Mouse (Mus musculus) ES-Bruce4 (cell line): ENCODE data around the gene Fam19a5. TPM values are rescaled to one million over a fixed set of nuclear protein-coding genes. Genes with fewer than 3 reads are reported as not detected.

Source experiments
- H3K27ac ChIP-seq: 2 replicates; pipeline ENCODE4 v1.5.1; 2012; ENCODE audit warnings: low read length, inconsistent platforms; ENCODE audit not compliant: insufficient read depth
- H3K27me3 ChIP-seq: 2 replicates; pipeline ENCODE4 v1.6.1; 2012; ENCODE audit warnings: mild to moderate bottlenecking, low read length, inconsistent platforms; ENCODE audit not compliant: control insufficient read depth, poor library complexity, insufficient read depth, severe bottlenecking
- H3K36me3 ChIP-seq: 2 replicates; pipeline ENCODE4 v1.6.1; 2012; ENCODE audit warnings: inconsistent platforms, mild to moderate bottlenecking, low read length, moderate library complexity; ENCODE audit not compliant: control insufficient read depth, poor library complexity, insufficient read depth, severe bottlenecking
- H3K4me1 ChIP-seq: one replicate; pipeline ENCODE4 v1.8.1; 2011; ENCODE audit warnings: low read length; ENCODE audit not compliant: control insufficient read depth, insufficient read depth
- H3K4me3 ChIP-seq: 2 replicates; pipeline ENCODE4 v1.5.1; 2011; ENCODE audit warnings: low read depth, mild to moderate bottlenecking, low read length
- H3K9ac ChIP-seq: 2 replicates; pipeline ENCODE4 v1.6.1; 2012; ENCODE audit warnings: low read depth, mild to moderate bottlenecking, inconsistent platforms; ENCODE audit not compliant: poor library complexity, severe bottlenecking
- H3K9me3 ChIP-seq: replicated peaks from 2 replicates; pipeline ENCODE4 v1.6.1; 2012; ENCODE audit warnings: mild to moderate bottlenecking, low read length, inconsistent platforms; ENCODE audit not compliant: control insufficient read depth, poor library complexity, insufficient read depth, severe bottlenecking
- CTCF ChIP-seq: IDR thresholded peaks from one replicate; pipeline ENCODE4 v1.8.1; 2011; ENCODE audit warnings: low read depth, low read length
- EP300 ChIP-seq: IDR thresholded peaks from 2 replicates; pipeline ENCODE4 v1.6.1; 2011; ENCODE audit warnings: low read depth, low read length; ENCODE audit not compliant: insufficient read depth
- POLR2A ChIP-seq: IDR thresholded peaks from one replicate; pipeline ENCODE4 v1.8.1; 2011; ENCODE audit warnings: low read length; ENCODE audit not compliant: insufficient read depth
- polyA plus RNA-seq: library from polyadenylated mRNA; stranded (reverse); fragments of >200 nt; gene quantifications from 2 replicates; pipeline ENCODE4 v1.2.4, GENCODE M21; 2011; ENCODE audit warnings: low read depth; ENCODE audit not compliant: missing spikeins, insufficient read depth, insufficient read length

The Fam19a5 gene
- polyA plus RNA-seq, 1 experiment = 3.2 TPM

DNA sequence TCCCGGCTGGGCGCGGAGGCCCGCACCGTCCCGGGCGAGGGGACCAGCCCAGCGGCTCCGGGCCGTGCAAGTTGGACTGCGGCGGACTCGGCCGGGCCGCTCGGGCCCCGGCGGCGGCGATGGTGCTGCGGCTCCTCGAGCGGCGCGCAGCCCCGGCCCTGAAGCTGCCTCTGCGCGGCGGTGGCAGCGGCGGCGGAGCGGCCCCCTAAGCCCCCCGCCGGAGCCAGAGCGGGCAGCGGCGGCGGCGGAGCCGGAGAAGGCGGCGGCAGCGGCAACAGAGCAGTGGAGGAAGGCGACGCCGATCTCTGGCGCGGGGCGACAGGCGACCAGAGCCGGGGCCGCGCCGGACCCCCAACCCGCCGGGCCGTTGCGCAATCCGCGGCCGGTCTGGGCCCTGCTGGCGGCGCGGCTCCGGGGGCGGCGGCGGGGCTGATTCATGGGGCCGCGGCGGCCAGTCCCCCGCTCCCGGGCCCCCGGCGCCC lies 80.6 kb downstream of the Fam19a5 start:
- Histone ChIP-seq H3K36me3 (no peaks in the 10 kb centered on the region), H3K9me3 (no peaks in the 10 kb centered on the region), H3K9ac (peak overlapping the region; percentile 97), H3K4me1 (no peaks in the 10 kb centered on the region), H3K4me3 (peak overlapping the region; percentile 43), H3K27ac (no peak overlapping the region), H3K27me3 (no peaks in the 10 kb centered on the region)
- no peak for TF ChIP-seq CTCF
- TF ChIP-seq POLR2A = no peak
- no peak for TF ChIP-seq EP300

DNA sequence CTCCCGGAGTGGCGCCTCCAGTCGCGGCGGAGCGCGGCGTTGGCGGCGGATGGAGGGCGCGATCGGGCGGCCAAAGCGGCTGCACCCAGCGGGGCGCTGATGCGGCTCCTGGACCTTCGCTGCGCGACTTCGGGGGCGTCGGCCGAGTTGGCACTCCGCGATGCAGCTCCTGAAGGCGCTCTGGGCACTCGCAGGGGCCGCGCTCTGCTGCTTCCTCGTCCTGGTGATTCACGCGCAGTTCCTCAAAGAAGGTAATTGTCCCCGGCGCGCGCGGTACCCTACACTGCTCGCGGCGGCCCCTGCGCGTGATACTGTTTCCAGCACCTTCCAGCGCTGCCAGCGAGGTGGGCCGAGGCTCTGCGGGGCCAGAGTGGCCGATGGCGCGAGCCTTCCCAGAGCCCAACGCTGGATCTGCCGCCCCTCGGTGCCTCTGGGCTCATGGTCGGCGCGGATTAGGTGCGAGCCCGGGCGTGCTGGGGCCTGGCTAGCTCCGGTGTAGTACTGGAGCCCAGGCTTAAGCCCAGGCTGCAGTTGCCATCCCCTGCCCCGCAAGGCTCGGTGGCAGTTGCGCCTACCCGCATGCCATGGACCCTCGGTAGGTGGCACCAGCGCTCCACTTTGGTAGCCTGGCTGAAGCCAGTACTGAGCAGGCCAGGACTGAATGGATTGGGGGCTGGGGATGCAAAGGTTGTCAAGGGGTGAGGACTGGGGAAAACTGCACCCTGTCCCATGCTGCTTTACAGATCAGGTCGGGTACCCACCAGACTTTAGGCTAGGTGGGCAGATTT lies 81.3 kb downstream of the Fam19a5 start:
- Histone ChIP-seq H3K36me3 (no peaks in the 10 kb centered on the region), H3K9me3 (no peaks in the 10 kb centered on the region), H3K4me3 (peak overlapping the region; percentile 66), H3K27ac (no peak overlapping the region), H3K9ac (peak overlapping the region; percentile 97), H3K27me3 (no peaks in the 10 kb centered on the region), H3K4me1 (no peaks in the 10 kb centered on the region)
- peak; percentile 85 for TF ChIP-seq CTCF
- TF ChIP-seq POLR2A = no peak

DNA sequence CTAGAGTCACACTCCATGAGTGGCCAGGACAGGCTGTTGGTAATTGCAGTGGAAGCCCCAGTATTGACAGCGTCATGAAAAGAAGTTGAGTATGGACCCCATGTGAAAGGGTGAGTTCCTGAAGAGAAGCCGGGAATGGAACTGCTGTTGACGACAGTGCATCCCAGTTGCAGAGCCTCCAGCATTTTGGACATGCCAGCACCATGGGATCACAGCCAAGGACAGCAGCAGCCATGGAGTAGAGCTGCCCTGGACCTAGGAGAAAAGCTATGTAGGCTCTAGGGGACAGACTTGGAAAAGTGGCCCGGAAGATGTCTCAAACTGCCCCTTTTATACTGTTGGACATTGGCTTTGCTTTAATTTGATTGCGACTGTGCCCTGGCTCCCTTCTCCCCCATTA lies 91.2 kb downstream of the Fam19a5 start:
- no peak overlapping the region for H3K9ac ChIP-seq
- H3K27ac ChIP-seq = no peak overlapping the region
- H3K27me3 ChIP-seq = no peaks in the 10 kb centered on the region
- H3K36me3 ChIP-seq = no peaks in the 10 kb centered on the region
- TF ChIP-seq EP300 = no peak
- TF ChIP-seq CTCF = no peak
- no peak for TF ChIP-seq POLR2A
- no peaks in the 10 kb centered on the region for H3K9me3 ChIP-seq
- no peaks in the 10 kb centered on the region for H3K4me1 ChIP-seq
- no peak overlapping the region for H3K4me3 ChIP-seq

DNA sequence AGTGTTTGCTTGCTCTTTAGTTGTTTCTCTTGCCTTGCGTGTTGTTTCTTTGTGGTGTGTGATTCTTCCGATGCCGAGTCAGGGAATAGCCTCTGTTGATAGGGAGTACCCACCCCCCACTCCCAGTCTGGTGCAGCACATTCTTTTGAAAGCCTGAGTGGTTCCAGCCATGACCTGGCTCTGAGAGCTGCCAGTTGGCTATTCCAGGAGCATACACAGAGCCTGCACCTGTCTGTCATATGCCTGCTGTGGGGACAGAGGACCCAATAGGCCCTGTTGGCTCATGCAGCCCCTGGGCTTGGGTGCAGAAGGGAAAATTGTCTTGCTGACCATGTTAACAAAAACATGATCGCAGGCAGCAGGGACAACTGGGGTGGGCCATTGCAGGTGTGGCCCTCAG lies 92.3 kb downstream of the Fam19a5 start:
- TF ChIP-seq POLR2A = no peak
- no peak for TF ChIP-seq CTCF
- TF ChIP-seq EP300 = no peak
- H3K4me3 ChIP-seq = no peak overlapping the region
- H3K27me3 ChIP-seq = no peaks in the 10 kb centered on the region
- no peaks in the 10 kb centered on the region for H3K4me1 ChIP-seq
- H3K36me3 ChIP-seq = no peaks in the 10 kb centered on the region
- no peak overlapping the region for H3K9ac ChIP-seq
- H3K27ac ChIP-seq = no peak overlapping the region
- H3K9me3 ChIP-seq = no peaks in the 10 kb centered on the region

DNA sequence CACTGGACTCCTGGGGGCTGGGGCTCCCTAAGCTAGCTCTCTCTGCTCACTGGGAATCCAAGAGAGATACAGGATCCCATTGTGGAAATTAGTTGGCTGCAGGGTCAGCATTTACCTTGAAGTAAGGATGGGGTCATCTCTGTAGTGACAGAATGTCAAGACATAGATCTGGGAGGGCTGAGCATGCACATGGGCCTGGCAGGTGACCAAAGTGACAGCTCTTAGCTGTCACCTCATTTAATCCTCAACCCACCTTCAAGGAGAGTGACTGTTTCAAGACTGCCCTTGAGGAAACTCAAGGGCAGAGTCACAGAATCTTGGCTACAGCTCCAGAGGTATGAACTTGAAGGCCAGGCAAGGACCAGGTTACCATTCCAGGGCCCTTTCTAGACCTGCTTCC lies 93.1 kb downstream of the Fam19a5 start:
- Histone ChIP-seq H3K4me3 (no peak overlapping the region), H3K27ac (no peak overlapping the region), H3K9me3 (no peaks in the 10 kb centered on the region), H3K9ac (no peak overlapping the region), H3K27me3 (no peaks in the 10 kb centered on the region), H3K4me1 (no peaks in the 10 kb centered on the region), H3K36me3 (no peaks in the 10 kb centered on the region)
- TF ChIP-seq EP300 (no peak), POLR2A (no peak), CTCF (no peak)

DNA sequence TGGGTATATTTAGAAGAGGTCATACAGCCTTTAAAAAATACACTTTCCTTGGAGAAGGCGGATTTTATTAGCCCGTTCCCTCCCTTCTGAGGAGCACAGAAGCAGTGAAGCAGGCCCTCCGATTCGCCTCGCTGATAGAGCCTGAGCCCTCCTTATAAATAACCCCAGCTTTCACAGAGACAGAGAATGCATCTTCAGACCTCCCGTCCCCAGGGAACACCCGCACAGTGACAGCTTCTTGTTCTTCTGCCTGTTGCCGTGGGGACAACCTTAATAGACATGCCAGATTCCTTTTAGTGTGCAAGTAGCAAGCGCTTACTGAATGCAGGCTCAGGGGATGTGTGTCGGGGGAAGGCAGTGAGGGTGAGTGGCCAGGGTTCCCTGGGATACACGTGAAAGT lies 94.2 kb downstream of the Fam19a5 start:
- no peak for TF ChIP-seq EP300
- TF ChIP-seq CTCF = no peak
- no peak for TF ChIP-seq POLR2A
- Histone ChIP-seq H3K4me1 (no peaks in the 10 kb centered on the region), H3K27me3 (no peaks in the 10 kb centered on the region), H3K9me3 (no peaks in the 10 kb centered on the region), H3K36me3 (no peaks in the 10 kb centered on the region), H3K27ac (no peak overlapping the region), H3K4me3 (no peak overlapping the region), H3K9ac (no peak overlapping the region)
